In genomic region chr1:74882055-74882734, GRCm38 (mm10) we compare ENCODE assay signal across 7 mouse cellular contexts. TPM values are rescaled to one million over a fixed set of nuclear protein-coding genes. Genes with fewer than 3 reads are reported as not detected.
A peak's percentile ranks its signal among the peaks of the same experiment; 100 is the strongest.
DNase-seq lines count a peak whose midpoint lies in the region; ATAC-seq and TF ChIP-seq lines count a peak whose summit lies in the region.

No protein-coding gene starts in this region.

- H3K9me3 ChIP-seq in embryonic facial prominence, embryonic 14.5 days (ENCODE audit: control insufficient read depth, low read length), result no peaks in the 10 kb centered on the region
- no peaks in the 10 kb centered on the region for H3K9me3 ChIP-seq in hindbrain, postnatal 0 days (ENCODE audit: low read length)
- H3K9me3 ChIP-seq in neural tube, embryonic 11.5 days (ENCODE audit: control insufficient read depth, low read length), result no peaks in the 10 kb centered on the region

- peak overlapping the region; percentile 53 for H3K4me2 ChIP-seq in embryonic facial prominence, embryonic 14.5 days (ENCODE audit: low read depth, low read length)
- peak overlapping the region; percentile 64 for H3K4me2 ChIP-seq in hindbrain, postnatal 0 days (ENCODE audit: low read depth, low read length)
- peak overlapping the region; percentile 48 for H3K4me2 ChIP-seq in neural tube, embryonic 11.5 days (ENCODE audit: low read depth)

- no peaks in the 10 kb centered on the region for H3K36me3 ChIP-seq in embryonic facial prominence, embryonic 14.5 days (ENCODE audit: control insufficient read depth, insufficient read depth, low read length)
- H3K36me3 ChIP-seq in hindbrain, postnatal 0 days (ENCODE audit: insufficient read depth, low read length), result no peaks in the 10 kb centered on the region
- no peaks in the 10 kb centered on the region for H3K36me3 ChIP-seq in neural tube, embryonic 11.5 days (ENCODE audit: control insufficient read depth, insufficient read depth, low read length)

- H3K27me3 ChIP-seq in embryonic facial prominence, embryonic 14.5 days (replicated peaks; ENCODE audit: control insufficient read depth, insufficient read depth, low read length), result peaks cover 88% of the 10 kb centered on the region
- peaks cover 69% of the 10 kb centered on the region for H3K27me3 ChIP-seq in hindbrain, postnatal 0 days (ENCODE audit: insufficient read depth, low read length)
- H3K27me3 ChIP-seq in neural tube, embryonic 11.5 days (ENCODE audit: control insufficient read depth, insufficient read depth, low read length), result peaks cover 76% of the 10 kb centered on the region

- H3K27ac ChIP-seq in layer of hippocampus, adult 2 months, result no peak overlapping the region
- no peak overlapping the region for H3K27ac ChIP-seq in embryonic facial prominence, embryonic 14.5 days (replicated peaks; ENCODE audit: low read depth, low read length)
- H3K27ac ChIP-seq in hindbrain, postnatal 0 days, result no peak overlapping the region
- no peak overlapping the region for H3K27ac ChIP-seq in neural tube, embryonic 11.5 days (ENCODE audit: low read depth, low read length)

- 0 out of 2 replicates have a peak overlapping the region, but pooled peaks have one; percentile 30 for H3K9ac ChIP-seq in embryonic facial prominence, embryonic 14.5 days (ENCODE audit: low read depth, low read length)
- no peak overlapping the region; the same call in 1 of the 2 replicates for H3K9ac ChIP-seq in hindbrain, postnatal 0 days (replicated peaks; ENCODE audit: low read length)
- no peak overlapping the region for H3K9ac ChIP-seq in neural tube, embryonic 11.5 days (ENCODE audit: low read length)

- H3K4me3 ChIP-seq in layer of hippocampus, adult 2 months, result peak overlapping the region; percentile 45
- peak overlapping the region; percentile 35 for H3K4me3 ChIP-seq in embryonic facial prominence, embryonic 14.5 days (ENCODE audit: low read depth, low read length)
- peak overlapping the region; percentile 36 for H3K4me3 ChIP-seq in hindbrain, postnatal 0 days (ENCODE audit: low read length)
- peak overlapping the region; percentile 26 for H3K4me3 ChIP-seq in neural tube, embryonic 11.5 days (ENCODE audit: low read depth, low read length)

- H3K4me1 ChIP-seq in embryonic facial prominence, embryonic 14.5 days (ENCODE audit: control insufficient read depth, insufficient read depth, low read length), result peaks cover 6% of the 10 kb centered on the region
- H3K4me1 ChIP-seq in hindbrain, postnatal 0 days (ENCODE audit: insufficient read depth, low read length), result peaks cover 7% of the 10 kb centered on the region; the same call in 1 of the 2 replicates
- H3K4me1 ChIP-seq in neural tube, embryonic 11.5 days (ENCODE audit: control insufficient read depth, insufficient read depth, low read length), result peaks cover 8% of the 10 kb centered on the region

- WGBS in embryonic facial prominence, embryonic 14.5 days, result under 1% methylated on average over 50 of the region's 74 CpGs
- WGBS in hindbrain, postnatal 0 days, result under 1% methylated on average over 68 of the region's 74 CpGs
- under 1% methylated on average over 67 of the region's 74 CpGs for WGBS in neural tube, embryonic 11.5 days

- ATAC-seq in embryonic facial prominence, embryonic 14.5 days (ENCODE audit: low read depth), result no peak
- ATAC-seq in hindbrain, postnatal 0 days, result no peak
- ATAC-seq in neural tube, embryonic 11.5 days (ENCODE audit: insufficient read depth, low FRiP score, low TSS enrichment), result no peak
- no peak for ATAC-seq in erythroblast, adult 5-6 weeks (replicated peaks; ENCODE audit: low FRiP score, poor library complexity, severe bottlenecking)

- DNase-seq in layer of hippocampus, adult 2 months (ENCODE audit: low spot score in 2 of 2), result no peak
- no peak for DNase-seq in layer of hippocampus, postnatal 36 days
- no peak for DNase-seq in embryonic facial prominence, embryonic 14.5 days (ENCODE audit: low spot score)
- peak; percentile 22 for DNase-seq in hindbrain, postnatal 0 days (ENCODE audit: low spot score)
- DNase-seq in neural tube, embryonic 11.5 days (ENCODE audit: low spot score), result peak; percentile 30
- no peak for DNase-seq in spleen, postnatal 36 days (ENCODE audit: low spot score in 2 of 2)

- no peak for TF ChIP-seq CTCF in layer of hippocampus, adult 2 months (conservative IDR thresholded peaks at IDR 0.05)
- TF ChIP-seq CTCF in hindbrain, postnatal 0 days (IDR thresholded peaks at IDR 0.05; ENCODE audit: low read depth), result no peak

RNA-seq across cellular contexts. Expression of gene Fev, which starts 3.0 kb away (rescaled TPM):
- not detected for total RNA-seq in layer of hippocampus, adult 2 months (2021)
- not detected for total RNA-seq in layer of hippocampus, postnatal 36 days (2021)
- polyA plus RNA-seq in embryonic facial prominence, embryonic 14.5 days (2014; fragmentation: Nextera tagmentation; extraction: Ambion mirVana), result not detected in 2 replicates
- 0.16 and 1.1 TPM in 2 replicates for total RNA-seq in hindbrain, postnatal 0 days (2014; rRNA removed)
- polyA plus RNA-seq in hindbrain, postnatal 0 days (2015; fragmentation: Nextera tagmentation; extraction: Ambion mirVana), result 4.2 and 5.9 TPM in 2 replicates
- polyA plus RNA-seq in neural tube, embryonic 11.5 days (2014; fragmentation: Nextera tagmentation; extraction: Ambion mirVana), result 0.20 TPM in 1 of 2 replicates, not detected in the other
- not detected in 2 replicates for total RNA-seq in erythroblast, adult 5-6 weeks (2015; ENCODE audit: low replicate concordance)
- not detected in 2 replicates for total RNA-seq in erythroblast, adult 5-6 weeks (2017; ENCODE audit: low replicate concordance)

RNA-seq across cellular contexts. Expression of gene Cryba2, which starts 10.7 kb away (rescaled TPM):
- total RNA-seq in layer of hippocampus, adult 2 months (2021), result not detected
- not detected for total RNA-seq in layer of hippocampus, postnatal 36 days (2021)
- not detected in 2 replicates for polyA plus RNA-seq in embryonic facial prominence, embryonic 14.5 days (2014; fragmentation: Nextera tagmentation; extraction: Ambion mirVana)
- total RNA-seq in hindbrain, postnatal 0 days (2014; rRNA removed), result 2.0 TPM in 1 of 2 replicates, not detected in the other
- polyA plus RNA-seq in hindbrain, postnatal 0 days (2015; fragmentation: Nextera tagmentation; extraction: Ambion mirVana), result 1.6 and 1.7 TPM in 2 replicates
- polyA plus RNA-seq in neural tube, embryonic 11.5 days (2014; fragmentation: Nextera tagmentation; extraction: Ambion mirVana), result not detected in 2 replicates
- total RNA-seq in erythroblast, adult 5-6 weeks (2015; ENCODE audit: low replicate concordance), result not detected in 2 replicates
- total RNA-seq in erythroblast, adult 5-6 weeks (2017; ENCODE audit: low replicate concordance), result not detected in 2 replicates

RNA-seq across cellular contexts. Expression of gene Cdk5r2, which starts 27.5 kb away (rescaled TPM):
- 100 to 1,000 TPM; 193 to 196 TPM for total RNA-seq in layer of hippocampus, adult 2 months (2021)
- total RNA-seq in layer of hippocampus, postnatal 36 days (2021), result 100 to 1,000 TPM; 194 to 207 TPM
- 0.60 and 0.79 TPM in 2 replicates for polyA plus RNA-seq in embryonic facial prominence, embryonic 14.5 days (2014; fragmentation: Nextera tagmentation; extraction: Ambion mirVana)
- 59.2 and 75.3 TPM in 2 replicates for total RNA-seq in hindbrain, postnatal 0 days (2014; rRNA removed)
- polyA plus RNA-seq in hindbrain, postnatal 0 days (2015; fragmentation: Nextera tagmentation; extraction: Ambion mirVana), result 12.3 and 13.6 TPM in 2 replicates
- 4.0 and 4.5 TPM in 2 replicates for polyA plus RNA-seq in neural tube, embryonic 11.5 days (2014; fragmentation: Nextera tagmentation; extraction: Ambion mirVana)
- total RNA-seq in erythroblast, adult 5-6 weeks (2015; ENCODE audit: low replicate concordance), result not detected in 2 replicates
- not detected in 2 replicates for total RNA-seq in erythroblast, adult 5-6 weeks (2017; ENCODE audit: low replicate concordance)

RNA-seq across cellular contexts. Expression of gene Cfap65, which starts 53.2 kb away (rescaled TPM):
- 1 to 10 TPM; 2.4 to 2.7 TPM for total RNA-seq in layer of hippocampus, adult 2 months (2021)
- 1 to 10 TPM; 1.5 to 1.8 TPM for total RNA-seq in layer of hippocampus, postnatal 36 days (2021)
- polyA plus RNA-seq in embryonic facial prominence, embryonic 14.5 days (2014; fragmentation: Nextera tagmentation; extraction: Ambion mirVana), result 0.25 and 1.2 TPM in 2 replicates
- total RNA-seq in hindbrain, postnatal 0 days (2014; rRNA removed), result 2.7 and 4.7 TPM in 2 replicates
- 1.1 and 1.3 TPM in 2 replicates for polyA plus RNA-seq in hindbrain, postnatal 0 days (2015; fragmentation: Nextera tagmentation; extraction: Ambion mirVana)
- 0.08 TPM in 1 of 2 replicates, not detected in the other for polyA plus RNA-seq in neural tube, embryonic 11.5 days (2014; fragmentation: Nextera tagmentation; extraction: Ambion mirVana)
- total RNA-seq in erythroblast, adult 5-6 weeks (2015; ENCODE audit: low replicate concordance), result not detected in 2 replicates
- total RNA-seq in erythroblast, adult 5-6 weeks (2017; ENCODE audit: low replicate concordance), result not detected in 2 replicates

Comparison
In these comparisons a context has a peak if more than half of its experiments do, and no peak if none do; other contexts are left out.
1. DNase-seq: peak in hindbrain, postnatal 0 days (single experiment) and neural tube, embryonic 11.5 days (single experiment); none in layer of hippocampus, adult 2 months (0 of 2), layer of hippocampus, postnatal 36 days (0 of 2), embryonic facial prominence, embryonic 14.5 days (single experiment) and spleen, postnatal 36 days (0 of 2).
2. RNA of gene Cdk5r2, which starts 27.5 kb away (total RNA-seq): 194 to 207 TPM in layer of hippocampus, postnatal 36 days, 193 to 196 TPM in layer of hippocampus, adult 2 months and 59.2 to 75.3 TPM in hindbrain, postnatal 0 days; not detected in erythroblast, adult 5-6 weeks; every median in the first group is over 10 times any median in the second.
3. Peak in every context shown above with its lines, with median percentiles within 50 percentile points of each other: H3K4me3 ChIP-seq and H3K4me2 ChIP-seq.